Mouse (Mus musculus) olfactory bulb, adult 2 months (tissue): ENCODE data around the gene Tsga10.

ENCODE experiments used
- CTCF ChIP-seq: fragments of 200-500 bp; IDR thresholded peaks from 2 replicates; pipeline ENCODE4 v1.5.1; 2012; ENCODE audit warnings: low read depth, mild to moderate bottlenecking, low read length, moderate library complexity; ENCODE audit not compliant: insufficient read depth
- POLR2A ChIP-seq: fragments of 200-500 bp; IDR thresholded peaks from 2 replicates; pipeline ENCODE4 v1.6.1; 2012; ENCODE audit warnings: mild to moderate bottlenecking, low read depth, low read length, moderate library complexity; ENCODE audit not compliant: insufficient read depth

DNA sequence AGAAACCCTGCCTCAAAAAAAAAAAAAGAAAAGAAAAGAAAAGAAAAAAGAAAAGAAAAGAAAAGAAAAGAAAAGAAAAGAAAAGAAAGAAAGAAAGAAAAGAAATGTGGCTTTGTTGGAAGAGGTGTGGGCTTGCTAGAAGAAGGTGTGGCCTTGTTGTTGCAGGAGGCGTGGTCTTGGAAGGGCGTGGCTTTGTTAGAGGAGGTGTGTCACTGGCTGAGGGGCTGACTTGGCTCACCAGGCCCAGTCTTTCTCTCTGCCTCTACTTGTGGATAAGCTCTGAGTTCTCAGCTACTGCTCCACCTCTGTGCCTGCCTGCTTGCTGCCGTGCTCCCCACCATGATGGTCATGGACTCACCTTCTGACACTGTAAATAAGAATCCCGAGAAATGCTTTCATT is 129.2 kb downstream of the Tsga10 start:
- TF ChIP-seq POLR2A, result no peak
- TF ChIP-seq CTCF, result no peak
